Mouse (Mus musculus) lung, postnatal 4 days (tissue): ENCODE measurements around the gene Cd276.
A peak's percentile ranks its signal among the peaks of the same experiment; 100 is the strongest.

Source experiments
- DNase-seq, 2 experiments: peaks; one replicate each; pipeline ENCODE4 v3.0.0; 2021

The Cd276 gene

DNA sequence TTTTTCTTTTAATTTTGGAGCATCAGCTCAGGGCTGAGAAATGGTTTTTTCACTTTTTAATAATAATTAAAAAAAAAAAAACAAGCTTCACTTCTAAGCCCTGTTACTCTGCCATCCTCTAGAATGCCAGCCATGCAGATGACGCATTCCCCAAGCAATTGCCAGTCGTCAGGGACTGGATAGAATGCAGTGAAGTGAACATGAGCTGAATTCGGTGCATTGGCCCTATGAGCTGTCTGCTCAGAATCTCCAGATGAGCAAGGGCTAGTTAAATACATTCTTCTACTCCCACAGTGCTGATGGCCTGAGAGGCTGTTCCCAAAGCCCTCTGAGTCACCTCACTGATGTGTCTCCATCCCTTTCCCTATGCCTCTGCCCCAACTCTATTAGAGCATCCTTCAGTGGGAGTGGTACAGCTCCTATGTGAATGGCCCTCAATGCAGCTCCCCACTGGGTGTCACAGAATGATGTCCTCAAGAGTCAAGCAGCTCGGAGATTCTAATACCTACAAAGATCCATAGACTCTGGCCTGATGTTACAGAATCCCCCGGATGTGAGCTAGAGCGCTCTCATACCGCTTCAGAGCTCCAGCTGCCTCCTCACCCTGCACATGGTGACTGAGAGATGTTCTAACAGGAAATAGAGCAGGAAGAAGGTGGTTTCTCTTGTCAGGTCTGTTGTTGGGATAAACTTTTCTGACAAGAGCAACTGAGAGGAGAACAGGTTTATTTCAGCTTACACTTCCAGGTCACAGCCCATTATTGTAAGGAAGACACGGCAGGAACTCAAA, 47.8 kb downstream of the Cd276 start:
- DNase-seq: no peak

DNA sequence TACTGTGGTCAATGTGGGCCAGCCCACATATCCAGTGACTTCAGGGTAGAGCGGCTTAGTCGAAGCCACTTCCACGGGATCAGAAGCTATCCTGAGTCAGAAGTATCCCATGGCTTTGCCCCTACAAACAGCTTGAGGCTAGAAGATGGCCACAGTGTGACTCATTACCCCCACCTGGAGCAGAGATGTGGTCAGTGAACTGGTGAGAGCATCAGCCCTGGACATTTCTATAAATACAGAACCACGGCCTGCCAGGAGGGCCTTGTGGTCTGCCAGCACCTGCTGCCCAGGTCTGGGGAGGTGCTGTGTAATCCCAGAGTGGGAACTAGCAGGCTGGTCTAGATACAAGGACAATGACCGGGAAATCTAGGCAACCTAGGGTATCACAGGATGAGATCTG, 54.3 kb downstream of the Cd276 start:
- no peak for DNase-seq

GRCm38 (mm10) chr9:58497942-58498341, 57.3 kb downstream of the Cd276 start:
- no peak for DNase-seq

GRCm38 (mm10) chr9:58496470-58497182, 58.6 kb downstream of the Cd276 start:
- DNase-seq: no peak

DNA sequence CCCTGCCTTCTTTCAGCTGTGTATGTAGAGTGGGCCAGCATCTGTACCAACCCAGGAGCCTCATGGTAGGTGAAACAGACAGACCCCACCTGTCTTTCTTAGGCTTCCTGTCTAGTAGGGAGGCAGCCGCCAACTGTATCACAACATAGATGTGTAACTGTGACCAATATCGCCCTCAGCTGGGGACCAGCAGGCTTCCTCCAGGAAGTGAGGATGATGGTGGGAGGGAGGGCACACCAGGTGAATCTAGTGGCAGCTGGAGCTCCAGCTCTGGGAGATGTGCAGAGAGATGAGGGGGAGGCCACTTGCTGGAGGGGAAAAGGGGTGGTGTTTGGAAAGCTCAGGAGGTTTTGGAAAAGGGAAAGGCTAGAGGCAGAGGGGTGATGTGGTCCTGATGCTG, 60.2 kb downstream of the Cd276 start:
- no peak for DNase-seq

- DNase-seq: peak; percentile 17 to 77
Measured at GRCm38 (mm10) chr9:58490391-58490790, 64.8 kb downstream of the Cd276 start.

DNA sequence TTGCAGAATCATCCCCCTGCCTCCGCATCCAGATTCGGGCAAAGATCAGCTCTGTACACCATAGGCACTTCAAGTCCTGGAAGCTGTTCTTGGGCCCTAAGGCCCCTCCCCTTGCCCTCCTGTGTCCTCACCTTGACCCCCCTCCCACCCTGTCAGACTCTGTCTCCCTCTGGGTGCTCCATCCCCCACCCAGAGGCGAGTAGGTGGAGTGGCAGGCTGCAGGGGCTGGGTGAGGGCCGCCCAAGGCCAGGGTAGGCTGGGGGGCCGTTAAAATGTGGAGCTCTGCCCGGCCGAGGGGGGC, 65.4 kb downstream of the Cd276 start:
- no peak for DNase-seq

DNA sequence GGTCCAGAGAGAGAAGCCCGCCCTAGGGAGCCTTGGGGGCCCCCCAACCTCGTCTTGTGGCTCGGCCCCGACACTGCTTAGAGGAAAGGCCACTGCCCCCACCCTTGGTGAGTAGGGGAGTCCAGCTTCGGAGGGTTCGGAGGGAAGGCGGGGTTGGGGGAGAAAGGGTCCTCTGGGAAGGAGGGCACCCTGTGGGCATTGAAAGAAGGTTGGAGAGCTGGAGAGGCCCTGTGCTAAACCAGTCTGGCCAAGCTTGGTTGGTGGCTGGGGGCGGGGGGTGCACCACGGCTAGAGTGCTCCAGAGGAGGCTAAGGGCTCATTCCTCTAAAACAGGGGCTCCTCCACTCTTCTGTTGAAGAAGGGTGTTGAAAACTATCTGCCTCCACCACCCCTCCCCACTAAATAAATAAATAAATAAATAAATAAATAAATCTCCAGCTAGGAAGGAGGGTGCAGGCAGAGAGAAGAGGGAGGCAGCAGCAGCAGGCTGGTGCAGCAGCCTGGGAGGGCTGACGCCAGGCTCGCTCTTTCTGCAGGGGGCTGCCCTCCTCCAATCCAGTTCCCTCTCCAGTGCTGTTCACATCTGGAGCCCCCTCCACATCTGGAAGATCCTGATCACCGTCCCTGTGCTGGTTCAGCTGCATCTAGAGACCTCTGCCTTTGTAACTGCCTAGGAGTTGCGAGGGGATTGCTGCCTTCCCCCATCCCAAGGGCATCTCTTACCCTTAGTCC, 65.9 kb downstream of the Cd276 start:
- no peak for DNase-seq

DNA sequence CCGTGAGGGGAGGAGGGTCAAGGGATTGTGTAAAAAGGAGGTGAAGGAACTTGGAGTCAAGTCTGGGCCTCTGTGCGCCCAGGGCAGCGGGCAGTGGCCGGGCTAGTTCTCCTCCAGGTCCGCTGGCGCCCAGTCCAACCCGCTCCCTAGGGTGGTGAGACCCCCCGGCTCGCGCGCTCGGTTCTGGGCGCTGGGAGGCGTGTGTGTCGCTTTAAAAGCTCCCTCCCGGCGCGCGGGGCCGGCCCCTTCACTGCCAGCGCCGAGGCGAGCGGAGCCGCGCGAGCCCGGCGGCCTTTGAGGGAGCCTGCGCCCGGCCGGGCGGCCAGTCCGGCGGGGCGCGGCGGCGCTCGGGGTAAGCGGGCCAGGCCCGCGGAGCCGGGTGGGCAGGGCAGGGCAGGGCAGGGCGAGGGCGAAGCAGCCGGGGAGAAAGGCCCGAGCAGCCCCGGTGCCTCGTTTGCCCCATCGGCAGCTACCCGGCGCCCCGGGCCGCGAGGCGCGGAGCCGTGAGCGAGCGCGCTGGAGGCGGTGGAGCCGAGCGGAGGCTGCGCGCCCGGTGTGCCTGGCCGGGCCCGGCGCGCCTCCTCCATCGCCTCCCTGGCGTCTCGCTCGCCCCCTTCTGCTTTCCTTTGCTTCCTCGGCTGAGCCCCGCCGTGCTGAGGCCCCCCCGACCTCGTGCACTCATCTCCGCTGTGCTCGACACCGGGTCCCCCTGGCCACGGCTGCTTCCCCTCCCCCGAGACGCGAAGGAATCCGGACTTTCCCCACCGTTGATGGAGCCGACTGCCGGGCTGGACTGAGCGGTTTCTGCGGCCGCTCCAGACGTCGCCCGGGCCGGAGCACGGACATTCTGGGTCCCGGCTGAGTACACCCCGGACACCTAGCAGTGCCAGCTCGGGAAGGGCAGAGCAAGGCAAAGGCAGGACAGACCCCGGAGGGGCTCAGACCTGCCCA, 67.1 kb downstream of the Cd276 start, which contains the start of gene Insyn1:
Gene Insyn1 (plus strand): TSS at position 753 of the 951 bp plus-strand sequence.
- peak; percentile 57 to 76 for DNase-seq

GRCm38 (mm10) chr9:58487076-58487475, 68.2 kb downstream of the Cd276 start:
- DNase-seq: no peak
